Mouse (Mus musculus): ENCODE data around the gene Foxp1. TPM values are rescaled to one million over a fixed set of nuclear protein-coding genes. Genes with fewer than 3 reads are reported as not detected.

The Foxp1 gene
- polyA plus RNA-seq, 1 experiment from 2014 or later: 121 TPM

GRCm38 (mm10) chr6:99441100-99441499, 81.4 kb downstream of the Foxp1 start:
- Histone ChIP-seq H3K9me3 (ENCODE audit: low read length) (no peaks in the 10 kb centered on the region), H3K27me3 (replicated peaks; ENCODE audit: insufficient read depth, low read length) (no peaks in the 10 kb centered on the region), H3K4me1 (ENCODE audit: insufficient read depth, low read depth, low read length) (peaks cover 11% of the 10 kb centered on the region; the same call in 1 of the 2 replicates), H3K4me2 (replicated peaks; ENCODE audit: low read depth, low read length) (no peak overlapping the region), H3K36me3 (ENCODE audit: insufficient read depth, low read length) (no peaks in the 10 kb centered on the region), H3K4me3 (ENCODE audit: low read depth, low read length) (no peak overlapping the region), H3K9ac (replicated peaks; ENCODE audit: low read depth) (no peak overlapping the region), H3K27ac (ENCODE audit: low read length) (no peak overlapping the region)
- no peak for ATAC-seq
- no peak for DNase-seq (ENCODE audit: low spot score)
- WGBS: 69% methylated on average over 7 of the region's 7 CpGs
- no peak for TF ChIP-seq CTCF (IDR thresholded peaks at IDR 0.05)
- no peak for TF ChIP-seq EP300 (IDR thresholded peaks at IDR 0.05)

DNA sequence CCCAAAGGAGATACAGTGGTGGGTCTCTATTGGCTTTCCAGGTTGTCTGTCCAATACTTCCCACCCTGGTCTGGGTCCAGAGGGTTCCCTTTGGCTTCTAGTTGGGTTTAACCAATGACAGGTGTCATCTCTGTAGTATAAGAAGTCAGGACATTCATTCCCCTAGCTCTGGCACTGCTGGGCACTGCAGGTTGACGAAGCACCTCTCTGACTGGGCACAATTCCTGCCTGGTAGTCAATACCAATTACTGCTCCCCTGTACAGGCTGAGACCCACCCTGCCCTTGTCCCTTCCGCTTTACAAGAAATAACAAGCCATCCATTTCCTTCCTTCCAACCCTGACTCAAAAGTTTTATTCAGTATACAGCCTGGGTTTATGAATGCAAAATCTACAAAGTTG, 81.9 kb downstream of the Foxp1 start:
- WGBS: 69% methylated on average over 2 of the region's 2 CpGs
- ATAC-seq: no peak

DNA sequence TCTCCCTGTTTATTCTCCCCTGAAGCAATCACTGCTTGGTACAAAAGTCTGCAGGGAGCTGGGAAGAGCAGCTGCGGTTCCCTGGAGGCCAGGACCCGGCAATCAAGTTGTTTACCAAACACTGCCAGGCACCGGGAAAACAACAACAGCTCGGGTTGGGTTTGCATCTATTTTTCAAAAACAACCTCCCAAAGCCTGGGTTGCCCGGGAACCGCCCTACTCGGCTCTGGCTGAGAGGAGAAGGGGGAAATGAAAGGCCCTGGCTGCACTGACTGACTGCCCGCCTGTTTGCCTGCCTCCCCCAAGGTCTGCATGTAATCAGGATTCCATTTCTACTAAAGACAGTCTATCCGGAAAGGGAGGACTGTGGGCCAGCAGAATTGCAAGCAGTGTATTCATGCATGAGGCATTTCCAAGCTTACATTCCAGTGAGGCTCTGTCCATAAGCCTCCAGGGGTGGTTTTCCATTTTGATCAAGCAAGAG, 82.6 kb downstream of the Foxp1 start:
- Histone ChIP-seq H3K27me3 (replicated peaks; ENCODE audit: insufficient read depth, low read length) (no peaks in the 10 kb centered on the region), H3K27ac (ENCODE audit: low read length) (peak overlapping the region; percentile 38; the same call in 1 of the 2 replicates), H3K4me1 (ENCODE audit: insufficient read depth, low read depth, low read length) (peaks cover 11% of the 10 kb centered on the region; the same call in 1 of the 2 replicates), H3K4me3 (ENCODE audit: low read depth, low read length) (no peak overlapping the region), H3K9ac (replicated peaks; ENCODE audit: low read depth) (0 out of 2 replicates have a peak overlapping the region, but pooled peaks have one; percentile 19), H3K9me3 (ENCODE audit: low read length) (no peaks in the 10 kb centered on the region), H3K4me2 (replicated peaks; ENCODE audit: low read depth, low read length) (peak overlapping the region; percentile 14; the same call in 1 of the 2 replicates), H3K36me3 (ENCODE audit: insufficient read depth, low read length) (no peaks in the 10 kb centered on the region)
- DNase-seq (ENCODE audit: low spot score) (peak; percentile 40), ATAC-seq (peak; percentile 33)
- WGBS: 21% methylated on average over 9 of the region's 9 CpGs
- no peak for TF ChIP-seq EP300 (IDR thresholded peaks at IDR 0.05)
- TF ChIP-seq CTCF (IDR thresholded peaks at IDR 0.05): no peak

More for the DNA sequence above, 81.9 kb downstream of the Foxp1 start:
- no peaks in the 10 kb centered on the region for H3K36me3 ChIP-seq (ENCODE audit: insufficient read depth, low read length)
- H3K4me1 ChIP-seq (ENCODE audit: insufficient read depth, low read depth, low read length): peaks cover 11% of the 10 kb centered on the region; the same call in 1 of the 2 replicates
- H3K9ac ChIP-seq (replicated peaks; ENCODE audit: low read depth): no peak overlapping the region
- H3K27me3 ChIP-seq (replicated peaks; ENCODE audit: insufficient read depth, low read length): no peaks in the 10 kb centered on the region
- H3K27ac ChIP-seq (ENCODE audit: low read length): no peak overlapping the region
- H3K9me3 ChIP-seq (ENCODE audit: low read length): no peaks in the 10 kb centered on the region
- no peak overlapping the region for H3K4me2 ChIP-seq (replicated peaks; ENCODE audit: low read depth, low read length)
- no peak for DNase-seq (ENCODE audit: low spot score)
- H3K4me3 ChIP-seq (ENCODE audit: low read depth, low read length): no peak overlapping the region
- TF ChIP-seq CTCF (IDR thresholded peaks at IDR 0.05) (no peak), EP300 (IDR thresholded peaks at IDR 0.05) (0 out of 2 replicates have a peak, but pooled peaks have one; percentile 20)

GRCm38 (mm10) chr6:99439214-99439877, 83.2 kb downstream of the Foxp1 start:
- Histone ChIP-seq H3K36me3 (ENCODE audit: insufficient read depth, low read length) (no peaks in the 10 kb centered on the region), H3K9me3 (ENCODE audit: low read length) (no peaks in the 10 kb centered on the region), H3K4me1 (ENCODE audit: insufficient read depth, low read depth, low read length) (peaks cover 11% of the 10 kb centered on the region; the same call in 1 of the 2 replicates), H3K9ac (replicated peaks; ENCODE audit: low read depth) (0 out of 2 replicates have a peak overlapping the region, but pooled peaks have one; percentile 19), H3K4me2 (replicated peaks; ENCODE audit: low read depth, low read length) (peak overlapping the region; percentile 14; the same call in 1 of the 2 replicates), H3K4me3 (ENCODE audit: low read depth, low read length) (no peak overlapping the region), H3K27ac (ENCODE audit: low read length) (peak overlapping the region; percentile 38; the same call in 1 of the 2 replicates), H3K27me3 (replicated peaks; ENCODE audit: insufficient read depth, low read length) (no peaks in the 10 kb centered on the region)
- WGBS: 53% methylated on average over 9 of the region's 9 CpGs
- no peak for TF ChIP-seq EP300 (IDR thresholded peaks at IDR 0.05)
- TF ChIP-seq CTCF (IDR thresholded peaks at IDR 0.05): no peak
- no peak for DNase-seq (ENCODE audit: low spot score)
- no peak for ATAC-seq

DNA sequence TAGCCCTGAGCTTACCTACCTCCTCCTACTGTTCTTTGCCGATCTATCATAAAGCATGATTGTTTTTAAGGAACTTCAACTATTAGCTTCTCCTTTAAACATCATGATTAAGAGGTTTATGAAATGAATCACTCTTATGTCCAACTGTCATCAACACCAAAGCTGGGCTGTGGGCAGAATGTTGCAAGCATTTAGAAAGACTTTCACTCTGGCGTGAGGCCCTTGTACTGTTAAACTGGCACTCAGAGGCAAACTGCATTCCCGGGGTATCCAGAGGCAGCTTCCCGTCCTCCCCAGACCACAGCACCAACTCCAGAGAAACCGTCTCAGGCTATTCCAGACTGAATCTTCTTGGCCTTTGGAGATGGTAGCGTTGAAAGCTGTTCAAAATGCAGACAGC, 86.2 kb downstream of the Foxp1 start:
- Histone ChIP-seq H3K4me2 (replicated peaks; ENCODE audit: low read depth, low read length) (no peak overlapping the region), H3K9me3 (ENCODE audit: low read length) (no peaks in the 10 kb centered on the region), H3K27me3 (replicated peaks; ENCODE audit: insufficient read depth, low read length) (no peaks in the 10 kb centered on the region), H3K27ac (ENCODE audit: low read length) (no peak overlapping the region), H3K9ac (replicated peaks; ENCODE audit: low read depth) (no peak overlapping the region), H3K36me3 (ENCODE audit: insufficient read depth, low read length) (no peaks in the 10 kb centered on the region), H3K4me3 (ENCODE audit: low read depth, low read length) (no peak overlapping the region), H3K4me1 (ENCODE audit: insufficient read depth, low read depth, low read length) (peaks cover 11% of the 10 kb centered on the region; the same call in 1 of the 2 replicates)
- TF ChIP-seq EP300 (IDR thresholded peaks at IDR 0.05) (no peak), CTCF (IDR thresholded peaks at IDR 0.05) (no peak)
- 88% methylated on average over 6 of the region's 6 CpGs for WGBS
- peak; percentile 30 for DNase-seq (ENCODE audit: low spot score)
- ATAC-seq: no peak

GRCm38 (mm10) chr6:99435140-99435539, 87.4 kb downstream of the Foxp1 start:
- Histone ChIP-seq H3K9me3 (ENCODE audit: low read length) (no peaks in the 10 kb centered on the region), H3K27ac (ENCODE audit: low read length) (no peak overlapping the region), H3K36me3 (ENCODE audit: insufficient read depth, low read length) (no peaks in the 10 kb centered on the region), H3K27me3 (replicated peaks; ENCODE audit: insufficient read depth, low read length) (no peaks in the 10 kb centered on the region), H3K4me2 (replicated peaks; ENCODE audit: low read depth, low read length) (no peak overlapping the region), H3K4me1 (ENCODE audit: insufficient read depth, low read depth, low read length) (peaks cover 6% of the 10 kb centered on the region; the same call in 1 of the 2 replicates), H3K9ac (replicated peaks; ENCODE audit: low read depth) (no peak overlapping the region), H3K4me3 (ENCODE audit: low read depth, low read length) (no peak overlapping the region)
- no peak for TF ChIP-seq CTCF (IDR thresholded peaks at IDR 0.05)
- no peak for TF ChIP-seq EP300 (IDR thresholded peaks at IDR 0.05)
- WGBS: 95% methylated on average over 10 of the region's 10 CpGs
- ATAC-seq (no peak), DNase-seq (ENCODE audit: low spot score) (no peak)
